Mouse (Mus musculus): ENCODE results near the gene Nfu1. TPM values are rescaled to one million over a fixed set of nuclear protein-coding genes. Genes with fewer than 3 reads are reported as not detected.
A peak's percentile ranks its signal among the peaks of the same experiment; 100 is the strongest.

Gene Nfu1
- total and polyA plus RNA-seq, 2 experiments from 2014 or later = 166 to 338 TPM

GRCm38 (mm10) chr6:86996629-86997307 lies 12.3 kb upstream of the Nfu1 start:
- no peak for TF ChIP-seq CTCF (IDR thresholded peaks at IDR 0.05; ENCODE audit: low read depth)
- Histone ChIP-seq H3K36me3 (ENCODE audit: insufficient read depth, low read length) (peaks cover 9% of the 10 kb centered on the region; the same call in 1 of the 2 replicates), H3K9ac (replicated peaks; ENCODE audit: low read length) (no peak overlapping the region), H3K9me3 (ENCODE audit: low read length) (no peaks in the 10 kb centered on the region), H3K4me1 (ENCODE audit: insufficient read depth, low read length) (0 out of 2 replicates have a peak, but pooled peaks cover 4% of the 10 kb centered on the region), H3K27ac (peak overlapping the region; percentile 68), H3K4me3 (ENCODE audit: low read length) (no peak overlapping the region), H3K27me3 (ENCODE audit: insufficient read depth, low read length) (no peaks in the 10 kb centered on the region), H3K4me2 (ENCODE audit: low read depth, low read length) (no peak overlapping the region)
- 62% methylated on average over 5 of the region's 5 CpGs for WGBS
- peak; percentile 69 for ATAC-seq
- DNase-seq (ENCODE audit: low spot score) = peak; percentile 77

GRCm38 (mm10) chr6:86997360-86997759 lies 11.7 kb upstream of the Nfu1 start:
- DNase-seq (ENCODE audit: low spot score) (no peak), ATAC-seq (no peak)
- peaks cover 9% of the 10 kb centered on the region; the same call in 1 of the 2 replicates for H3K36me3 ChIP-seq (ENCODE audit: insufficient read depth, low read length)
- no peak overlapping the region for H3K4me2 ChIP-seq (ENCODE audit: low read depth, low read length)
- H3K4me1 ChIP-seq (ENCODE audit: insufficient read depth, low read length) = 0 out of 2 replicates have a peak, but pooled peaks cover 4% of the 10 kb centered on the region
- H3K9me3 ChIP-seq (ENCODE audit: low read length) = no peaks in the 10 kb centered on the region
- no peak overlapping the region for H3K4me3 ChIP-seq (ENCODE audit: low read length)
- 95% methylated on average over 6 of the region's 6 CpGs for WGBS
- no peak for TF ChIP-seq CTCF (IDR thresholded peaks at IDR 0.05; ENCODE audit: low read depth)
- H3K27ac ChIP-seq = no peak overlapping the region
- no peak overlapping the region for H3K9ac ChIP-seq (replicated peaks; ENCODE audit: low read length)
- no peaks in the 10 kb centered on the region for H3K27me3 ChIP-seq (ENCODE audit: insufficient read depth, low read length)

- DNase-seq (ENCODE audit: low spot score) = no peak
- H3K27ac ChIP-seq = peak overlapping the region; percentile 32
- no peak for TF ChIP-seq CTCF (IDR thresholded peaks at IDR 0.05; ENCODE audit: low read depth)
- H3K9me3 ChIP-seq (ENCODE audit: low read length) = no peaks in the 10 kb centered on the region
- no peak; the same call in 1 of the 2 replicates for ATAC-seq
- H3K4me1 ChIP-seq (ENCODE audit: insufficient read depth, low read length) = no peaks in the 10 kb centered on the region
- H3K36me3 ChIP-seq (ENCODE audit: insufficient read depth, low read length) = peaks cover 9% of the 10 kb centered on the region; the same call in 1 of the 2 replicates
- H3K4me3 ChIP-seq (ENCODE audit: low read length) = no peak overlapping the region
- 92% methylated on average over 6 of the region's 6 CpGs for WGBS
- no peak overlapping the region for H3K9ac ChIP-seq (replicated peaks; ENCODE audit: low read length)
- no peak overlapping the region for H3K4me2 ChIP-seq (ENCODE audit: low read depth, low read length)
- no peaks in the 10 kb centered on the region for H3K27me3 ChIP-seq (ENCODE audit: insufficient read depth, low read length)
Observed at GRCm38 (mm10) chr6:87001995-87002394, 7.0 kb upstream of the Nfu1 start.

DNA sequence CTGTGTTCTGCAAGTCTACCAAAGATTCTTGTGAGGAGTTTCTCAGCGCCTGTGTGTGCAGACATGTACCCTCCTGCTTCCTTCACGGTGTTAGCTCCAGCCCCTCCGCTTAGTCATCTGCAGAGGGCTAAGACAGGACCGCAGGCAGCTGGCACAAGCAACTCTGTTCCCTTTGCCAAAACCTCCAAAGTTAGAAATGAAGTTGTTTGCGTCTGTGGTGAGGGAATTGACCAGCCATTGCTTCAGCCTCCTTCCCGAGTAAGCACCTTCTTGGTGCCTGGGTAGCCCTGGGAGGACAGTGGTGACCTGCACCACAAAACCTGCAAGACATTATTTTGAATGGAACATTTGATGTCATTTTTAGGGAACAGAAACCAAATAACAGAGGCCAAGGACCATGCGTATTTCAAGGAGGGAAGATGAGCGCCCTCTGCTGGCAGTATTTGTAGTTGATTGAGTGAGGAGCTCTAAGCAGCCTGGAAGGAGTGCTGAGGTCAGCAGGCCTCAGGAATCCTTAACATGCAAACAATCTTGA lies 6.4 kb upstream of the Nfu1 start:
- H3K27me3 ChIP-seq (ENCODE audit: insufficient read depth, low read length) = no peaks in the 10 kb centered on the region
- peak; percentile 91 for TF ChIP-seq CTCF (IDR thresholded peaks at IDR 0.05; ENCODE audit: low read depth)
- H3K9me3 ChIP-seq (ENCODE audit: low read length) = no peaks in the 10 kb centered on the region
- ATAC-seq = peak; percentile 86
- H3K36me3 ChIP-seq (ENCODE audit: insufficient read depth, low read length) = peaks cover 9% of the 10 kb centered on the region; the same call in 1 of the 2 replicates
- 0 out of 2 replicates have a peak overlapping the region, but pooled peaks have one; percentile 31 for H3K4me2 ChIP-seq (ENCODE audit: low read depth, low read length)
- 30% methylated on average over 8 of the region's 8 CpGs for WGBS
- H3K27ac ChIP-seq = peak overlapping the region; percentile 32
- no peak overlapping the region for H3K4me3 ChIP-seq (ENCODE audit: low read length)
- H3K9ac ChIP-seq (replicated peaks; ENCODE audit: low read length) = no peak overlapping the region
- no peaks in the 10 kb centered on the region for H3K4me1 ChIP-seq (ENCODE audit: insufficient read depth, low read length)
- DNase-seq (ENCODE audit: low spot score) = peak; percentile 92

DNA sequence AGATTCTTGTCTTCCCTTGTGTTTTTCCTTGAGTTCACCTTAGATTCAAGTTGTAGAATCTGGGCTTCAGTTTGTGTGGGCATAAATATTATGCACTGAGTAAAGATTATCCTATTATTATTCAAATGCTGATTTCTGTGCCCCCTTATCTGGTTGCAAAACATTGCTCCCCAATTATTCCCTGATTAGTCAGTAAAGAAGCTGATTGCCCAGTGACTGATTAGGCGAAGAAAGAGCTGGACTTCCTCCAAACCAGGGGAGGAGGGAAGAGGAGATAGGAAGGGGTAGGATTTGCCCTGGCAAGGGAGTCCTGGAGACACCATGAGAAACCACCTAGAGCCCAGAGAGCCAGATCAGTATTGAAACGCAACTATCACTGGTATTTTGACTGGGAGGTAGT lies 4.9 kb upstream of the Nfu1 start:
- TF ChIP-seq CTCF (IDR thresholded peaks at IDR 0.05; ENCODE audit: low read depth) = no peak
- ATAC-seq = no peak
- Histone ChIP-seq H3K4me1 (ENCODE audit: insufficient read depth, low read length) (no peaks in the 10 kb centered on the region), H3K9ac (replicated peaks; ENCODE audit: low read length) (no peak overlapping the region), H3K4me3 (ENCODE audit: low read length) (no peak overlapping the region), H3K27ac (no peak overlapping the region), H3K4me2 (ENCODE audit: low read depth, low read length) (no peak overlapping the region), H3K9me3 (ENCODE audit: low read length) (no peaks in the 10 kb centered on the region), H3K27me3 (ENCODE audit: insufficient read depth, low read length) (no peaks in the 10 kb centered on the region), H3K36me3 (ENCODE audit: insufficient read depth, low read length) (peaks cover 2% of the 10 kb centered on the region; the same call in 1 of the 2 replicates)
- 66% methylated on average over 2 of the region's 2 CpGs for WGBS
- no peak for DNase-seq (ENCODE audit: low spot score)

DNA sequence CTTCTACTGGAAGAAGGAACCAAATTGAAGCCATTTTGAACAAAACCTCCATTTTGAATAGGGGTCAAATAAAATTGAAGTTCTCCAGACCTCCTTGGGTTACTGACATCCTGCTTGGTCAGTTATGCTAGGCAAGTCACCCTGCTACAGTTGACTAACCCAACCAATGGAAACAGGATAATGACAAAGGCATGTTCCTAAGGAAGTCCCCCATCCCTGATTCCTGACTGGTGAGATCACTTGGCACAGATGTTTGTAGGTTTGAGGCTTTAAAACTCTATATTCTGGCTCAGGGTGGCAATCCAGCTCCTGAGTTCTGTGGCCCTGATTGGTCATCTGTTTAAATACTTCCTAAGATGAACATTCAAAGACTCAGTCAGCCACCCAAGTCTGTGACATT lies 3.5 kb upstream of the Nfu1 start:
- no peak for DNase-seq (ENCODE audit: low spot score)
- H3K27me3 ChIP-seq (ENCODE audit: insufficient read depth, low read length) = no peaks in the 10 kb centered on the region
- H3K36me3 ChIP-seq (ENCODE audit: insufficient read depth, low read length) = no peaks in the 10 kb centered on the region
- no peak overlapping the region for H3K4me2 ChIP-seq (ENCODE audit: low read depth, low read length)
- no peaks in the 10 kb centered on the region for H3K9me3 ChIP-seq (ENCODE audit: low read length)
- ATAC-seq = no peak
- H3K27ac ChIP-seq = no peak overlapping the region
- H3K4me3 ChIP-seq (ENCODE audit: low read length) = no peak overlapping the region
- no peak for TF ChIP-seq CTCF (IDR thresholded peaks at IDR 0.05; ENCODE audit: low read depth)
- no peak overlapping the region for H3K9ac ChIP-seq (replicated peaks; ENCODE audit: low read length)
- H3K4me1 ChIP-seq (ENCODE audit: insufficient read depth, low read length) = peaks cover 4% of the 10 kb centered on the region; the same call in 1 of the 2 replicates
